Mouse (Mus musculus) common myeloid progenitor, adult 5-6 weeks (primary cell): ENCODE results near the gene Capn1. TPM values are rescaled to one million over a fixed set of nuclear protein-coding genes. Genes with fewer than 3 reads are reported as not detected.
A peak's percentile ranks its signal among the peaks of the same experiment; 100 is the strongest.

Source experiments
- ATAC-seq: replicated peaks from 2 replicates; pipeline ENCODE4 v1.8.0; 2016; ENCODE audit warnings: low read depth, mild to moderate bottlenecking, moderate TSS enrichment, inconsistent platforms; ENCODE audit not compliant: poor library complexity, severe bottlenecking
- total RNA-seq: library from RNA; stranded (forward); fragments of 200-1000, 187-1606 nt; gene quantifications from 2 replicates; pipeline ENCODE4 v1.2.3, GENCODE M21; 2017

The Capn1 gene
- total RNA-seq, 1 experiment from 2014 or later = 37.2 TPM

- peak; percentile 53 for ATAC-seq
Observed at GRCm38 (mm10) chr19:5992012-5992411, 23.7 kb downstream of the Capn1 start.

GRCm38 (mm10) chr19:5991467-5991866 is 24.2 kb downstream of the Capn1 start:
- ATAC-seq = no peak

- ATAC-seq = no peak
Observed at GRCm38 (mm10) chr19:5990921-5991320, 24.8 kb downstream of the Capn1 start.

- ATAC-seq = no peak
Observed at GRCm38 (mm10) chr19:5990033-5990432, 25.7 kb downstream of the Capn1 start.

- ATAC-seq = no peak
Observed at GRCm38 (mm10) chr19:5989585-5989984, 26.1 kb downstream of the Capn1 start.

GRCm38 (mm10) chr19:5988815-5989452 is 26.8 kb downstream of the Capn1 start:
- peak; percentile 87 for ATAC-seq

GRCm38 (mm10) chr19:5988027-5988814 is 27.5 kb downstream of the Capn1 start:
- no peak for ATAC-seq

GRCm38 (mm10) chr19:5986043-5986442 is 29.7 kb downstream of the Capn1 start, which contains the start of gene Slc22a20:
TSS of gene Slc22a20 (minus strand) at chr19:5986143.
- no peak for ATAC-seq

GRCm38 (mm10) chr19:5980477-5980876 is 35.2 kb downstream of the Capn1 start:
- ATAC-seq = peak; percentile 90

GRCm38 (mm10) chr19:5977717-5978116 is 38.0 kb downstream of the Capn1 start:
- no peak for ATAC-seq

GRCm38 (mm10) chr19:5975676-5976075 is 40.0 kb downstream of the Capn1 start:
- no peak for ATAC-seq

- no peak for ATAC-seq
Observed at GRCm38 (mm10) chr19:5975112-5975511, 40.6 kb downstream of the Capn1 start.

- ATAC-seq = no peak
Observed at GRCm38 (mm10) chr19:5967664-5968063, 48.0 kb downstream of the Capn1 start.

- ATAC-seq = no peak
Observed at GRCm38 (mm10) chr19:5966786-5967185, 48.9 kb downstream of the Capn1 start.

- no peak for ATAC-seq
Observed at GRCm38 (mm10) chr19:5965910-5966309, 49.8 kb downstream of the Capn1 start.

- peak; percentile 69 for ATAC-seq
Observed at GRCm38 (mm10) chr19:5965280-5965679, 50.4 kb downstream of the Capn1 start.

- ATAC-seq = no peak
Observed at GRCm38 (mm10) chr19:5964804-5965203, 50.9 kb downstream of the Capn1 start.

GRCm38 (mm10) chr19:5963883-5964562 is 51.7 kb downstream of the Capn1 start, which contains the start of gene Pola2:
TSS of gene Pola2 (minus strand) at chr19:5964202.
- peak; percentile 81 for ATAC-seq

GRCm38 (mm10) chr19:5962651-5963050 is 53.0 kb downstream of the Capn1 start:
- no peak for ATAC-seq

- ATAC-seq = no peak
Observed at GRCm38 (mm10) chr19:5957371-5957770, 58.3 kb downstream of the Capn1 start.

- ATAC-seq = peak; percentile 84
Observed at GRCm38 (mm10) chr19:5956685-5957084, 59.0 kb downstream of the Capn1 start.
